Mouse (Mus musculus) neural tube, embryonic 10.5 days (tissue): ENCODE measurements around the gene Klhl24.
"Not testable (repeated sequence)": the region's sequence is repeated elsewhere in the genome, so short reads cannot be mapped to it uniquely, and the experiment has no call there.

ENCODE experiments used
- DNase-seq: peaks from one replicate; pipeline ENCODE4 v3.0.0-alpha.2; 2017; ENCODE audit warnings: low spot score; ENCODE audit errors: extremely low spot score

Klhl24 gene

GRCm38 (mm10) chr16:20097069-20097710 is at the start of gene Klhl24:
TSS of gene Klhl24 (plus strand) at chr16:20097542.
- DNase-seq: peak; percentile 87

GRCm38 (mm10) chr16:20052655-20053054 is 44.7 kb upstream of the Klhl24 start:
- no peak for DNase-seq

GRCm38 (mm10) chr16:20072770-20073169 is 24.6 kb upstream of the Klhl24 start:
- no peak for DNase-seq

GRCm38 (mm10) chr16:20076675-20077074 is 20.7 kb upstream of the Klhl24 start:
- DNase-seq: no peak

GRCm38 (mm10) chr16:20080271-20080670 is 17.1 kb upstream of the Klhl24 start:
- no peak for DNase-seq

GRCm38 (mm10) chr16:20084623-20085022 is 12.7 kb upstream of the Klhl24 start:
- no peak for DNase-seq

- DNase-seq: no peak
Observed at GRCm38 (mm10) chr16:20085250-20085905, 12.0 kb upstream of the Klhl24 start.

- DNase-seq: no peak
Observed at GRCm38 (mm10) chr16:20086976-20087375, 10.4 kb upstream of the Klhl24 start.

- no peak for DNase-seq
Observed at GRCm38 (mm10) chr16:20089636-20090035, 7.7 kb upstream of the Klhl24 start.

- DNase-seq: no peak
Observed at GRCm38 (mm10) chr16:20090921-20091575, 6.3 kb upstream of the Klhl24 start.

GRCm38 (mm10) chr16:20095966-20096365 is 1.4 kb upstream of the Klhl24 start:
- no peak for DNase-seq

GRCm38 (mm10) chr16:20097711-20098374 is 501 bp downstream of the Klhl24 start:
- peak; percentile 92 for DNase-seq

- DNase-seq: no peak
Observed at GRCm38 (mm10) chr16:20098375-20098727, 1.0 kb downstream of the Klhl24 start.

GRCm38 (mm10) chr16:20098866-20099629 is 1.7 kb downstream of the Klhl24 start:
- no peak for DNase-seq

GRCm38 (mm10) chr16:20106996-20107395 is 9.7 kb downstream of the Klhl24 start:
- no peak for DNase-seq

GRCm38 (mm10) chr16:20108961-20109360 is 11.6 kb downstream of the Klhl24 start:
- no peak for DNase-seq

- DNase-seq: no peak
Observed at GRCm38 (mm10) chr16:20112649-20113048, 15.3 kb downstream of the Klhl24 start.

GRCm38 (mm10) chr16:20116069-20116468 is 18.7 kb downstream of the Klhl24 start:
- no peak for DNase-seq

GRCm38 (mm10) chr16:20126319-20126883 is 29.1 kb downstream of the Klhl24 start:
- DNase-seq: not testable (repeated sequence)

GRCm38 (mm10) chr16:20130397-20130796 is 33.1 kb downstream of the Klhl24 start:
- no peak for DNase-seq
